Mouse (Mus musculus) liver, embryonic 14.5 days (tissue): ENCODE data around the gene Msmp. TPM values are rescaled to one million over a fixed set of nuclear protein-coding genes. Genes with fewer than 3 reads are reported as not detected.
A peak's percentile ranks its signal among the peaks of the same experiment; 100 is the strongest.
"Not testable (repeated sequence)": the region's sequence is repeated elsewhere in the genome, so short reads cannot be mapped to it uniquely, and the experiment has no call there.

ENCODE experiments used
- ATAC-seq: fragments of 200-750 bp; cut with Nextera tagmentation; 2 replicates; pipeline ENCODE4 v1.8.0; 2017; ENCODE audit warnings: moderate number of reproducible peaks, mild to moderate bottlenecking, moderate library complexity; ENCODE audit not compliant: insufficient read depth
- DNase-seq, 3 experiments: peaks; one replicate each; pipeline ENCODE4 v3.0.0-alpha.2; 2012 to 2013; ENCODE audit warnings: low read depth in 3 of 3, low spot score in 3 of 3
- H3K27ac ChIP-seq: fragments of 300-500 bp; sonication (generic); 2 replicates; pipeline ENCODE4 v1.5.1; 2014; ENCODE audit warnings: moderate library complexity, mild to moderate bottlenecking, control low read depth, inconsistent platforms
- H3K27me3 ChIP-seq: fragments of 300-500 bp; sonication (generic); 2 replicates; pipeline ENCODE4 v1.6.1; 2014; ENCODE audit warnings: mild to moderate bottlenecking, low read length, moderate library complexity; ENCODE audit not compliant: control insufficient read depth, insufficient read depth
- H3K36me3 ChIP-seq: fragments of 300-500 bp; sonication (generic); replicated peaks from 2 replicates; pipeline ENCODE4 v1.6.1; 2014; ENCODE audit warnings: low read depth; ENCODE audit not compliant: control insufficient read depth, insufficient read depth
- H3K4me1 ChIP-seq, 2 experiments: fragments of 200-500 bp in 1 of 2; fragments of 300-500 bp in 1 of 2; sonication (generic) in 1 of 2; replicated peaks; 2 replicates each; pipeline ENCODE4 v1.6.1; 2012 to 2014; ENCODE audit warnings: antibody characterized with exemption in 1 of 2, inconsistent platforms in 1 of 2, low read length in 1 of 2; ENCODE audit not compliant: control insufficient read depth in 2 of 2, insufficient read depth in 2 of 2
- H3K4me2 ChIP-seq: fragments of 300-500 bp; sonication (generic); 2 replicates; pipeline ENCODE4 v1.6.1; 2014; ENCODE audit warnings: low read depth, mild to moderate bottlenecking, control low read depth, moderate library complexity
- H3K4me3 ChIP-seq, 2 experiments: fragments of 200-500 bp in 1 of 2; fragments of 300-500 bp in 1 of 2; sonication (generic) in 1 of 2; 2 replicates each; pipeline ENCODE4 v1.5.1; 2012 to 2014; ENCODE audit warnings: low read depth in 2 of 2, low read length in 2 of 2, mild to moderate bottlenecking in 2 of 2, control low read depth in 1 of 2, inconsistent platforms in 1 of 2, moderate library complexity in 1 of 2; ENCODE audit not compliant: insufficient read depth in 1 of 2
- H3K9ac ChIP-seq: fragments of 300-500 bp; sonication (generic); replicated peaks from 2 replicates; pipeline ENCODE4 v1.6.1; 2014; ENCODE audit warnings: mild to moderate bottlenecking, control low read depth, moderate library complexity
- H3K9me3 ChIP-seq: fragments of 300-500 bp; sonication (generic); 2 replicates; pipeline ENCODE4 v1.6.1; 2016; ENCODE audit warnings: low read length, mixed read lengths; ENCODE audit not compliant: control insufficient read depth
- CTCF ChIP-seq: IDR thresholded peaks from 2 replicates; pipeline ENCODE4 v1.5.1; 2016; ENCODE audit warnings: antibody characterized with exemption, low read depth, control low read depth
- EP300 ChIP-seq: IDR thresholded peaks from 2 replicates; pipeline ENCODE4 v1.6.1; 2016; ENCODE audit warnings: antibody characterized with exemption, low read depth
- WGBS: fragments of 180-500 bp; shearing (Covaris S2); extraction: QIAGEN DNeasy Blood & Tissue Kit; methylation state at CpG from one replicate; pipeline ENCODE4 v1.1.7; 2014; ENCODE audit not compliant: insufficient replicate concordance; 5-methylcytosine and 5-hydroxymethylcytosine counted together
- polyA plus RNA-seq, 2 experiments: library from polyadenylated mRNA; depleted of rRNA in 1 of 2; stranded (reverse) in 1 of 2; unstranded in 1 of 2; fragments of >200 nt; fragmentation: Nextera tagmentation in 1 of 2; extraction: Ambion mirVana in 1 of 2; gene quantifications; 2 replicates each; pipeline versions ENCODE4 v1.2.1 to v1.2.3; 2012 to 2014

The Msmp gene
- polyA plus RNA-seq, 2 experiments: not detected

DNA sequence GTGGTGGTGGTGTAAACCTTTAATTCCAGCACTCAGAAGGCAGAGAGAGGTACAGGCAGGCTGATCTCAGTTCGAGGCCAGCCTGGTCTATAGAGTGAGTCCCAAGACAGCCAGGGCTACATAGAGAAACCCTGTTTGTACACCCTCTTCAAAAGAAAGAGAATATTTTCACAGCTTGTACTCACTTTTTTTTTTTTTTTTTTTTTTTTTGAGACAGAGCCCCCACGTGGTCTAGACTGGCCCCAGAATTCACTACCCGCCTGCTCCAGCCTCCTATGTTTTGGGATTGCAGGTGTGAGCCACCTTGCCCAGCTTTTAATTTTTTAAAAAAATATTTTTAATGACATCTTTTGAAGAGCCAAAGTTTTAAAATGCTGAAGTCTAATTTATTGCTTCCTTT is 19.8 kb upstream of the Msmp start:
- Histone ChIP-seq H3K27ac (peak overlapping the region; percentile 96), H3K4me1 (peaks cover 43 to 47% of the 10 kb centered on the region in 2 experiments), H3K4me2 (peak overlapping the region; percentile 74), H3K27me3 (no peaks in the 10 kb centered on the region), H3K4me3 (no peak overlapping the region), H3K9ac (no peak overlapping the region), H3K36me3 (no peaks in the 10 kb centered on the region), H3K9me3 (no peaks in the 10 kb centered on the region)
- DNase-seq: no peak
- no peak for ATAC-seq
- 57% methylated on average over 3 of the region's 3 CpGs for WGBS
- TF ChIP-seq EP300: no peak
- TF ChIP-seq CTCF: no peak

DNA sequence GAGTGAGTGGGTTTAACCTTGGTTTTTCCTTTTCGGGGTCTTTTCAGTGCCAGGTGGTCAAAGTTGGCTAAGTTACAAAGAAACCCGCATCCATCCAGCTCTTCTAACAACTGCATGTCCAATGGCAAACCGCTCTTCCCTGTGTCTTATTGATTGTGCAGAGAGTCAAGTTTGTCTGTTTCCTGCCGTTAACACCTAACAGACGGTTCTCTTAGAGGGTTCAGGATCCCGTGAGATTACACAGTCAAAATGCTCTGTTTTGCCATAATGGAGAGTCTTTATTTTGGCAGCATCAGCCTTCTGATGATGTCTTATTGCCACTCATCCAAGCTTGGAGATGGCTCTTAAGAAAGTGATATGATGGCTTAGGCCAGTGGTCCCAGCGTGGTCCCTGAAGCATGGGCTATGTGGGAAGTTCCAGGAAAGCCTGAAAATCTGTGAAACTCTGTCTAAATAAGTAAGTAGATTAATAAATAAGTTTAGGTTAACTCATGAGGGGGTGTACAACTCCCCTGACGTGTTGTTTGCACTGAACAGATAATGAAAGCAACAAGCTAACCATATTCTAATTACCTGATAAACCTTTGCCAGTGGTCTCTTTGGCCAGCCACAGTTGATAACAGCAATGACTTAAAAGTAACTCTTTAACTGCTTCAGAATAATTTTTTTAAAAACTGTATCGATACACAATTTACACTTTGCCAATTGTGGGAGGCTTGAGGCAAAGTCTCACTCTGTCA is 16.1 kb upstream of the Msmp start:
- Histone ChIP-seq H3K27ac (peak overlapping the region; percentile 36), H3K4me3 (no peak overlapping the region), H3K4me2 (peak overlapping the region; percentile 55), H3K9me3 (no peaks in the 10 kb centered on the region), H3K9ac (peak overlapping the region; percentile 38), H3K4me1 (peaks cover 54 to 56% of the 10 kb centered on the region in 2 experiments), H3K36me3 (no peaks in the 10 kb centered on the region), H3K27me3 (no peaks in the 10 kb centered on the region)
- DNase-seq (peak in 1 of 3 experiments; percentile 35), ATAC-seq (no peak)
- TF ChIP-seq CTCF (no peak), EP300 (peak; percentile 44; the same call in 1 of the 2 replicates)
- WGBS: 33% methylated on average over 9 of the region's 9 CpGs

DNA sequence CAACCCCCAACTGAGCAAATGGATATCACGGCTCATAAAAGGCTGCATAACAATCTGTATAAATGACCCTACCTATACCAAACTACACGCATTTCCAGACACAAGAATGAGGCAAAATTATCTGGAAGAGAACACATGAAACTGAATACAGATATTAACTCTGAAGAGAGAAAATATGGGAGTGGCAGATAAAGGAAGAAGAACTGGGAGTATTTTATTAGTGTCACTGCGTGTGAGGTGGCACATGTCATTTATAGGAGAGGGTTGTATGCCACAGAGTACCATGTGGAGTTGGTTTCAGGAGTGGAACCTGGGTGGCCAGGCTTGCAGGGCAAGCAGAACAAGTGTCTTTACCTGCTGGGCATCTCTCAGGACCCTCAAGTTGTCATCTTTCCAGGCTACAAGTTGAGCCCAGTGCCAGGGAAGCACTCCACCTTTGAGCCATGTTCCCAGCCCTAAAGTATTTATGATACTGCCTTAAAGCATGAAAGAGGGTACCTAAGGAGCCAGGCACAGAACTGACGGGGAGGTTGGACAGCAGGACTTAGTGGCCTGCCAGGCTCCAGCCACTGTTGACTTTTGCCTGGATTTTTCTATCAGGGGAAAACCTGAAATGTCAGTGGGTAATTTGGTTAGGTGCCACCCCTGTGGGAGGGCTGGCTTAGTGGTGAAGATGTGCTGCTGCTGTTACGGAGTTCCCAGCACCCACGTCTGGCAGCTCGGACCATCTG is 14.5 kb upstream of the Msmp start:
- Histone ChIP-seq H3K4me2 (peak overlapping the region; percentile 50), H3K4me3 (no peak overlapping the region), H3K27me3 (no peaks in the 10 kb centered on the region), H3K4me1 (peaks cover 40 to 42% of the 10 kb centered on the region in 2 experiments), H3K36me3 (no peaks in the 10 kb centered on the region), H3K9me3 (no peaks in the 10 kb centered on the region), H3K27ac (peak overlapping the region; percentile 96), H3K9ac (peak overlapping the region; percentile 59)
- WGBS: 41% methylated on average over 7 of the region's 7 CpGs
- DNase-seq (peak in 2 of 3 experiments; percentile 41 to 61), ATAC-seq (peak; percentile 77)
- peak; percentile 18; the same call in 1 of the 2 replicates for TF ChIP-seq EP300
- no peak for TF ChIP-seq CTCF

DNA sequence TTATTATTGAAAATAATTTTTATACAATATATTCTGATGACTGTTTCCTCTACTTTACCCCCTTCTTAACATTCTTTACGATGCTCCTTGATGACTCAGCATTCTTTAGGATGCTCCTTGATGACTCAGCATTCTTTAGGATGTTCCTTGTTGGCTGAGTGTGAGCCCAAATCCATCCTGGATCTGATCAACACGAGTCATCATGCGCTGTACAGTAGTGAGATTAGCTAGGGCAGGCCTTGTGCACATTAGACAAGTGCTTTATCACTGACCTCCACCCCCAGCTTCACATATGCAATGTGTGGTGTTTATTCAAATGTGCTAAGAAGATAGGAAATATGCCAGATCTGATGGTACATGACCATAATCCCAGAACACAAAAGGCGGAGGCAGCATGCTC is 13.9 kb upstream of the Msmp start:
- no peak overlapping the region for H3K4me3 ChIP-seq
- no peaks in the 10 kb centered on the region for H3K9me3 ChIP-seq
- no peaks in the 10 kb centered on the region for H3K36me3 ChIP-seq
- no peak overlapping the region; the same call in 1 of the 2 replicates for H3K9ac ChIP-seq
- H3K27ac ChIP-seq: peak overlapping the region; percentile 96
- ATAC-seq: peak; percentile 97
- DNase-seq: peak; percentile 77 to 85 (median 81)
- peaks cover 37% of the 10 kb centered on the region in 2 experiments for H3K4me1 ChIP-seq
- WGBS: 18% methylated on average over 4 of the region's 4 CpGs
- H3K4me2 ChIP-seq: peak overlapping the region; percentile 50
- no peak for TF ChIP-seq CTCF
- TF ChIP-seq EP300: peak; percentile 97
- H3K27me3 ChIP-seq: no peaks in the 10 kb centered on the region

DNA sequence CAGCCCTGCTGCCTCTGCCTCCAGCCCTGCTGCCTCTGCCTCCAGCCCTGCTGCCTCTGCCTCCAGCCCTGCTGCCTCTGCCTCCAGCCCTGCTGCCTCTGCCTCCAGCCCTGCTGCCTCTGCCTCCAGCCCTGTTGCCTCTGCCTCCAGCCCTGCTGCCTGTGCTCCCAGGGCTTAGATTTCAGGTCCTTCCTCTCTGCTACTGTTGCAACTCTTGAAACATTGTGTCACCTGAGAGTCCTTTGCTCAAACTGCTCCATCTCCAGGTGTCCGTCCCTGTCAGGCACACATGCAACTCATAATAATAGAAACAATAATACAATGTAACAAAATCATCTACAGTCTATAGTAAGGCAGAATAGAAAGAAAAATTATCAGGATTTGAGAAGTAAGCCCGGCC is 12.3 kb upstream of the Msmp start:
- not testable (repeated sequence) for ATAC-seq, H3K36me3 ChIP-seq
- WGBS: 80% methylated on average over 2 of the region's 2 CpGs

More for the DNA sequence above, 12.3 kb upstream of the Msmp start:
- DNase-seq, H3K4me2 ChIP-seq, H3K4me3 ChIP-seq, H3K9me3 ChIP-seq, H3K27me3 ChIP-seq, H3K9ac ChIP-seq, H3K27ac ChIP-seq: not testable (repeated sequence)
- H3K4me1 ChIP-seq: peaks cover 37% of the 10 kb centered on the region in 2 experiments
